Mouse (Mus musculus): ENCODE results near the gene Tnfsf11. TPM values are rescaled to one million over a fixed set of nuclear protein-coding genes. Genes with fewer than 3 reads are reported as not detected.
A peak's percentile ranks its signal among the peaks of the same experiment; 100 is the strongest.

Gene Tnfsf11
- polyA plus RNA-seq, 1 experiment, result not detected

- Histone ChIP-seq H3K27ac (replicated peaks; ENCODE audit: low read depth, low read length) (no peak overlapping the region), H3K4me1 (ENCODE audit: control insufficient read depth, insufficient read depth, insufficient read length, low read length) (no peaks in the 10 kb centered on the region), H3K4me3 (ENCODE audit: insufficient read depth, low read depth, low read length) (no peak overlapping the region)
Measured at GRCm38 (mm10) chr14:78262596-78262995, 45.2 kb downstream of the Tnfsf11 start.

- Histone ChIP-seq H3K4me3 (ENCODE audit: insufficient read depth, low read depth, low read length) (no peak overlapping the region), H3K4me1 (ENCODE audit: control insufficient read depth, insufficient read depth, insufficient read length, low read length) (no peaks in the 10 kb centered on the region), H3K27ac (replicated peaks; ENCODE audit: low read depth, low read length) (no peak overlapping the region)
Measured at GRCm38 (mm10) chr14:78261246-78261645, 46.6 kb downstream of the Tnfsf11 start.

- no peak overlapping the region for H3K27ac ChIP-seq (replicated peaks; ENCODE audit: low read depth, low read length)
- H3K4me1 ChIP-seq (ENCODE audit: control insufficient read depth, insufficient read depth, insufficient read length, low read length), result no peaks in the 10 kb centered on the region
- H3K4me3 ChIP-seq (ENCODE audit: insufficient read depth, low read depth, low read length), result no peak overlapping the region
Measured at GRCm38 (mm10) chr14:78254017-78254416, 53.8 kb downstream of the Tnfsf11 start.

GRCm38 (mm10) chr14:78246601-78247000, 61.2 kb downstream of the Tnfsf11 start:
- H3K27ac ChIP-seq (replicated peaks; ENCODE audit: low read depth, low read length), result no peak overlapping the region
- no peaks in the 10 kb centered on the region for H3K4me1 ChIP-seq (ENCODE audit: control insufficient read depth, insufficient read depth, insufficient read length, low read length)
- no peak overlapping the region for H3K4me3 ChIP-seq (ENCODE audit: insufficient read depth, low read depth, low read length)

- Histone ChIP-seq H3K4me3 (ENCODE audit: insufficient read depth, low read depth, low read length) (no peak overlapping the region), H3K4me1 (ENCODE audit: control insufficient read depth, insufficient read depth, insufficient read length, low read length) (no peaks in the 10 kb centered on the region), H3K27ac (replicated peaks; ENCODE audit: low read depth, low read length) (no peak overlapping the region)
Measured at GRCm38 (mm10) chr14:78244811-78245210, 63.0 kb downstream of the Tnfsf11 start.

- no peak overlapping the region for H3K27ac ChIP-seq (replicated peaks; ENCODE audit: low read depth, low read length)
- H3K4me1 ChIP-seq (ENCODE audit: control insufficient read depth, insufficient read depth, insufficient read length, low read length), result 0 out of 2 replicates have a peak, but pooled peaks cover 3% of the 10 kb centered on the region
- no peak overlapping the region for H3K4me3 ChIP-seq (ENCODE audit: insufficient read depth, low read depth, low read length)
Measured at GRCm38 (mm10) chr14:78239346-78239745, 68.5 kb downstream of the Tnfsf11 start.

- 0 out of 2 replicates have a peak, but pooled peaks cover 3% of the 10 kb centered on the region for H3K4me1 ChIP-seq (ENCODE audit: control insufficient read depth, insufficient read depth, insufficient read length, low read length)
- no peak overlapping the region for H3K27ac ChIP-seq (replicated peaks; ENCODE audit: low read depth, low read length)
- no peak overlapping the region for H3K4me3 ChIP-seq (ENCODE audit: insufficient read depth, low read depth, low read length)
Measured at GRCm38 (mm10) chr14:78237238-78237637, 70.6 kb downstream of the Tnfsf11 start.

- no peak overlapping the region for H3K4me3 ChIP-seq (ENCODE audit: insufficient read depth, low read depth, low read length)
- H3K4me1 ChIP-seq (ENCODE audit: control insufficient read depth, insufficient read depth, insufficient read length, low read length), result 0 out of 2 replicates have a peak, but pooled peaks cover 3% of the 10 kb centered on the region
- H3K27ac ChIP-seq (replicated peaks; ENCODE audit: low read depth, low read length), result peak overlapping the region; percentile 29; the same call in 1 of the 2 replicates
Measured at GRCm38 (mm10) chr14:78236144-78236543, 71.7 kb downstream of the Tnfsf11 start.

- Histone ChIP-seq H3K4me3 (ENCODE audit: insufficient read depth, low read depth, low read length) (no peak overlapping the region), H3K4me1 (ENCODE audit: control insufficient read depth, insufficient read depth, insufficient read length, low read length) (0 out of 2 replicates have a peak, but pooled peaks cover 3% of the 10 kb centered on the region), H3K27ac (replicated peaks; ENCODE audit: low read depth, low read length) (no peak overlapping the region)
Measured at GRCm38 (mm10) chr14:78235296-78235695, 72.5 kb downstream of the Tnfsf11 start.

GRCm38 (mm10) chr14:78229012-78229411, 78.8 kb downstream of the Tnfsf11 start:
- no peak overlapping the region for H3K27ac ChIP-seq (replicated peaks; ENCODE audit: low read depth, low read length)
- no peak overlapping the region for H3K4me3 ChIP-seq (ENCODE audit: insufficient read depth, low read depth, low read length)
- H3K4me1 ChIP-seq (ENCODE audit: control insufficient read depth, insufficient read depth, insufficient read length, low read length), result no peaks in the 10 kb centered on the region

Other genes with a start within 250 kb of the Tnfsf11 start
- not detected in 2 replicates for gene Fam216b, start 219.0 kb downstream of the Tnfsf11 start, polyA plus RNA-seq (2012; ENCODE audit: insufficient read depth, insufficient read length, missing spikeins)
- 5.7 and 6.9 TPM in 2 replicates for gene Akap11, start 228.8 kb upstream of the Tnfsf11 start, polyA plus RNA-seq (2012; ENCODE audit: insufficient read depth, insufficient read length, missing spikeins)

Data from brown adipose tissue, adult 24 weeks (tissue).